Mouse (Mus musculus) adipose tissue, adult 10 weeks (tissue): ENCODE measurements around the gene Ccnt2. TPM values are rescaled to one million over a fixed set of nuclear protein-coding genes. Genes with fewer than 3 reads are reported as not detected.

Experiments
- polyA plus RNA-seq: library from polyadenylated mRNA; stranded (reverse); fragments of 350-450 nt; fragmentation: Illumina TruSeq; extraction: RNeasy Lipid Tissue Mini Kit (QIAGEN cat#74804); gene quantifications from one replicate; pipeline ENCODE4 v1.2.3, GENCODE M21; 2014; ENCODE audit warnings: low read depth, low replicate concordance

Gene Ccnt2
- polyA plus RNA-seq = 23.0 TPM

DNA sequence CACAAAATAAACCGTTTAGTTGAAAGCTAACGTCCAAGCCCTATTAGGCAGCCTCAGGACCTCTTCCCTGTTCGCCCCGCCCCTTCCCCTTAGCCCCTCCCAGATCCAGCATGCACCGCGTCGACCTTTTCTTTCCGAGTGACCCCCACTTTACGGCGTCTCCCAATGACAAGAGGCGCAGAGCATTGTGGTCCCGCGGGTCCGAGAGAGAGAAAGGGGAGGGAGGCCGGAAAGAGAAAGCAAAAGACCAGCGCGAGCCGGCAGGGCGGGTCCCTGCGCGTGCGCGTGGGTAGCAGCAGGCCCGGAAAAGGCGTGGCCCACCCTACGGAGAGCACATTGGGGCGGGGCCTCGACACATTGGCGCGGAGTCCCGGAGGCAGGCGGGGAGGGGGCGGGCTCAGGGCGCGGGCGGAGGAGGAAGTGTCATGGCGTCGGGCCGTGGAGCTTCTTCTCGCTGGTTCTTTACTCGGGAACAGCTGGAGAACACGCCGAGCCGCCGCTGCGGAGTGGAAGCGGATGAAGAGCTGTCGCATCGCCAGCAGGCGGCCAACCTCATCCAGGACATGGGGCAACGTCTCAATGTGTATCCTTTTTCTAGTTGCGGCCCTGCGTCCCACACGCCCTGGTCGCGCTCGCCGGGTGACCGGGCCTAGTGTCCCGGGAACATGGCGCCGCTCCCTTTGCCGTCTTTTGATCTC lies at the start of gene Ccnt2:
Gene Ccnt2 (plus strand): TSS at position 362 of the 698 bp plus-strand sequence.

DNA sequence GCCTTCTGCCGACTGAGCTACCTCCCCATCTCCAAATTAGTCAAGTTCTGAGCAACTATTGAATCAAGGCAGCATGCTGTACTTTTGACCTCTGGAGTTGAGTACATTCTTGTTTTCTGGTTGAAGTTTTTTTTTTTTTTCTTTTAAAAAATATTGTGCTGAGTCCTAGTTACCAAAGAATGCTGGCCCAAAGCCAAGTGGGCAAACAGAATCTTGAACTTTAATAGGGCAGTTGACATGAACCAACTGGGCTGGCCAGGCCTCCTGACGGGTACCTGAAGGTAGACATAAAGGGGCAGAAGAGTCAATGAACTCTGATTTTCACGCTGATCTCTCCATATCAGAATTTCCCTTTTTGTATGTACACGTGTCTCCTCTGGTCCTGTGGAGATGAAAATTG lies 44.9 kb upstream of the Ccnt2 start, which contains the start of gene Acmsd:
Gene Acmsd (plus strand): TSS at position 318 of the 400 bp plus-strand sequence.

DNA sequence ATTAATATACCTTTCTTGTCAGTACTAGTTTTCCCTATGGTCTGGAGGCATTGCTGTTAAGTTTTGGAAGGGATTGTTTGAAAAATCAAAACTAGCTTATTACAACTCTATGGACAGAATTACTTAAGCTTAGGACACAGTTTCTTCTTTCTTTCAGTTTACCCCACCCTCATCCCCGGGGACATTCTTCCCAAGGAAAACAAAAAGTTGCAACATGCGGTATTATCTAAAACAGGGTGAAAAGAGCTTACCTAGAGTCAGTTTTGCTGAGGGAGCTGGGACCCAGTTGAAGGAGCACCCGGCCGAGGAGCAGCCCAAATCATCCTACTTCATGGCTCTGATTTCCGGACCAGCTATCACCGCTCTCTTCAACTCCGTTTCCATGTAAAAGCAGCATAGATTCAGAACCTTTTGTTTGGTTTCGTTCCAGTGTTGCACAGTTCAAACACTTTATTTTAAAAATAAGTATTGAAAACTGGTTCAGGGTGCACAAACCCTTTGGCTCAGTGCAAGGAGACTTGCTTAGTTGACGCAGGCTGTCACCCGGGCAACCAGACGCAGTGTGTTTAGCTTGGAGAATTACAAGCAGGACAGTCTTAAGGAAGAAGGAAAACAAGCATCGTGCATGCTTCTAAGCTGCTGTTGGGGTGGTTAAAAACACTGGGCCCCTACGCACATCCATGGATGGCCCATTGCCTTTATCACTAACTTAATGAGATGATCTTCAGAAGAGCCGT lies 80.7 kb downstream of the Ccnt2 start, which contains the start of gene Map3k19:
Gene Map3k19 (minus strand): TSS at position 546 of the 737 bp plus-strand sequence.

Other genes with a start within 250 kb of the Ccnt2 start
- gene Tmem163, start 94.6 kb upstream of the Ccnt2 start, polyA plus RNA-seq = not detected
- gene Acmsd, start 44.8 kb upstream of the Ccnt2 start, polyA plus RNA-seq = not detected
- 1.0 TPM for gene Map3k19, start 80.9 kb downstream of the Ccnt2 start, polyA plus RNA-seq
- gene Rab3gap1, start 94.6 kb downstream of the Ccnt2 start, polyA plus RNA-seq = 32.8 TPM